Mouse (Mus musculus) kidney, postnatal 4 days (tissue): ENCODE data around the gene Foxo3.
A peak's percentile ranks its signal among the peaks of the same experiment; 100 is the strongest.

ENCODE experiments used
- DNase-seq, 2 experiments: peaks; one replicate each; pipeline ENCODE4 v3.0.0; 2021; ENCODE audit warnings: mixed read lengths in 2 of 2

Gene Foxo3

GRCm38 (mm10) chr10:42276507-42277345, at the start of gene Foxo3:
Foxo3 (minus strand) TSS chr10:42276755.
- DNase-seq = peak; percentile 88 to 94

- DNase-seq = no peak
Measured at GRCm38 (mm10) chr10:42325305-42325704, 48.8 kb upstream of the Foxo3 start.

- no peak for DNase-seq
Measured at GRCm38 (mm10) chr10:42323978-42324377, 47.4 kb upstream of the Foxo3 start.

- DNase-seq = no peak
Measured at GRCm38 (mm10) chr10:42313222-42313786, 36.7 kb upstream of the Foxo3 start.

- DNase-seq = no peak
Measured at GRCm38 (mm10) chr10:42312557-42312956, 36.0 kb upstream of the Foxo3 start.

GRCm38 (mm10) chr10:42308687-42308987, 32.1 kb upstream of the Foxo3 start:
- DNase-seq = no peak

GRCm38 (mm10) chr10:42307980-42308686, 31.6 kb upstream of the Foxo3 start:
- DNase-seq = peak; percentile 88 to 89

- no peak for DNase-seq
Measured at GRCm38 (mm10) chr10:42306422-42306821, 29.9 kb upstream of the Foxo3 start.

- no peak for DNase-seq
Measured at GRCm38 (mm10) chr10:42300805-42301204, 24.2 kb upstream of the Foxo3 start.

GRCm38 (mm10) chr10:42299967-42300366, 23.4 kb upstream of the Foxo3 start:
- no peak for DNase-seq

GRCm38 (mm10) chr10:42299426-42299825, 22.9 kb upstream of the Foxo3 start:
- no peak for DNase-seq

- no peak for DNase-seq
Measured at GRCm38 (mm10) chr10:42297954-42298353, 21.4 kb upstream of the Foxo3 start.

- DNase-seq = no peak
Measured at GRCm38 (mm10) chr10:42297109-42297508, 20.6 kb upstream of the Foxo3 start.

- no peak for DNase-seq
Measured at GRCm38 (mm10) chr10:42296559-42296958, 20.0 kb upstream of the Foxo3 start.

GRCm38 (mm10) chr10:42295028-42295427, 18.5 kb upstream of the Foxo3 start:
- DNase-seq = no peak

GRCm38 (mm10) chr10:42294392-42294791, 17.8 kb upstream of the Foxo3 start:
- no peak for DNase-seq

GRCm38 (mm10) chr10:42293877-42294276, 17.3 kb upstream of the Foxo3 start:
- DNase-seq = peak in 1 of 2 experiments; percentile 28

GRCm38 (mm10) chr10:42291360-42291759, 14.8 kb upstream of the Foxo3 start:
- peak; percentile 82 to 83 for DNase-seq

GRCm38 (mm10) chr10:42287666-42288065, 11.1 kb upstream of the Foxo3 start:
- no peak for DNase-seq

- DNase-seq = peak in 1 of 2 experiments; percentile 8
Measured at GRCm38 (mm10) chr10:42278307-42278850, 1.8 kb upstream of the Foxo3 start.

- DNase-seq = peak; percentile 98 to 99
Measured at GRCm38 (mm10) chr10:42277476-42278306, 1.1 kb upstream of the Foxo3 start.

- DNase-seq = no peak
Measured at GRCm38 (mm10) chr10:42275871-42276501, 569 bp downstream of the Foxo3 start.
